Mouse (Mus musculus) embryonic stem cell, embryonic (primary cell): Measurements from ENCODE around the gene Cyp17a1.

Source experiments
- CTCF ChIA-PET, 4 experiments: fragments of 300-600 bp in 2 of 4; fragments of 350-600 bp in 2 of 4; sonication (Branson Sonifier 250); formaldehyde crosslinking; loops; one replicate each; lab custom pipeline; 2022; ENCODE audit warnings: inconsistent platforms in 2 of 4; lab: Charles Lee
- POLR2A ChIA-PET, 4 experiments: fragments of 300-600 bp in 2 of 4; fragments of 350-600 bp in 2 of 4; sonication (Branson Sonifier 250); formaldehyde crosslinking; loops; one replicate each; lab custom pipeline; 2022; ENCODE audit warnings: antibody characterized with exemption in 4 of 4, inconsistent platforms in 1 of 4; lab: Charles Lee

Cyp17a1 gene

GRCm38 (mm10) chr19:46690387-46690786 is 17.4 kb upstream of the Cyp17a1 start:
- ChIA-PET POLR2A (interaction anchor here (0.7 to 1.8 kb wide), 24 partner anchors 8 to 538 kb away, joined by 3 to 13 read pairs (median 4); partner anchors contain the start of genes As3mt (in 2 of the 4), Cyp17a1 (in 1 of the 4) and Wbp1l (in 1 of the 4)), CTCF (interaction anchor here in 2 of 4 experiments (0.6 to 0.8 kb wide), 3 partner anchors 46 to 179 kb away, joined by 3 to 8 read pairs (median 4); no protein-coding TSS in a partner anchor)

GRCm38 (mm10) chr19:46689460-46690372 is 16.7 kb upstream of the Cyp17a1 start, which contains the start of gene Borcs7:
Borcs7 (plus strand) TSS chr19:46689906.
- CTCF ChIA-PET, result interaction anchor here in 3 of 4 experiments (0.7 to 0.8 kb wide), 3 partner anchors 9 to 254 kb away, joined by 3 to 4 read pairs (median 3); no protein-coding TSS in a partner anchor
- POLR2A ChIA-PET, result interaction anchor here (0.8 to 1.8 kb wide), 25 partner anchors 9 to 537 kb away, joined by 3 to 13 read pairs (median 3); partner anchors contain the start of genes As3mt (in 2 of the 4), Cyp17a1 (in 1 of the 4) and Wbp1l (in 1 of the 4)

- CTCF ChIA-PET, result no interaction called here
- POLR2A ChIA-PET, result interaction anchor here in 2 of 4 experiments (0.6 to 1.6 kb wide), 2 partner anchors 13 to 75 kb away, joined by 5 to 8 read pairs; no protein-coding TSS in a partner anchor
Observed at GRCm38 (mm10) chr19:46679720-46680383, 6.9 kb upstream of the Cyp17a1 start.

- CTCF ChIA-PET, result interaction anchor here in 1 of 4 experiments (0.6 kb wide), 1 partner anchor 279 kb away, joined by 3 read pairs; no protein-coding TSS in a partner anchor
- POLR2A ChIA-PET, result interaction anchor here in 1 of 4 experiments (1.3 kb wide), 1 partner anchor 14 kb away, joined by 5 read pairs; the partner anchor contains the start of gene Borcs7
Observed at GRCm38 (mm10) chr19:46675641-46676040, 2.7 kb upstream of the Cyp17a1 start.

- CTCF ChIA-PET, result interaction anchor here (0.6 to 2.2 kb wide), 23 partner anchors 11 to 205 kb away, joined by 3 to 12 read pairs (median 3); partner anchors contain the start of gene As3mt (in 1 of the 4)
Observed at GRCm38 (mm10) chr19:46670691-46671090, 2.3 kb downstream of the Cyp17a1 start.

GRCm38 (mm10) chr19:46669802-46670201 is 3.2 kb downstream of the Cyp17a1 start:
- ChIA-PET POLR2A (interaction anchor here in 1 of 4 experiments (1.3 kb wide), 1 partner anchor 20 kb away, joined by 3 read pairs; the partner anchor contains the start of gene Borcs7), CTCF (interaction anchor here in 2 of 4 experiments (1.4 to 2.1 kb wide), 3 partner anchors 37 to 71 kb away, joined by 3 to 5 read pairs (median 4); partner anchors contain the start of gene As3mt (in 1 of the 2))

More at GRCm38 (mm10) chr19:46670691-46671090, 2.3 kb downstream of the Cyp17a1 start:
- POLR2A ChIA-PET, result interaction anchor here in 2 of 4 experiments (0.8 to 1.0 kb wide), 3 partner anchors 13 to 199 kb away, joined by 3 read pairs; no protein-coding TSS in a partner anchor

GRCm38 (mm10) chr19:46668263-46668662 is 4.7 kb downstream of the Cyp17a1 start:
- CTCF ChIA-PET, result interaction anchor here in 3 of 4 experiments (0.6 to 0.9 kb wide), 4 partner anchors 9 to 30 kb away, joined by 3 to 4 read pairs (median 3); no protein-coding TSS in a partner anchor

GRCm38 (mm10) chr19:46667300-46667699 is 5.7 kb downstream of the Cyp17a1 start:
- POLR2A ChIA-PET, result interaction anchor here in 3 of 4 experiments (0.7 to 1.4 kb wide), 7 partner anchors 10 to 74 kb away, joined by 3 to 4 read pairs (median 3); partner anchors contain the start of gene Wbp1l (in 1 of the 3)
- CTCF ChIA-PET, result interaction anchor here in 1 of 4 experiments (0.9 kb wide), 1 partner anchor 8 kb away, joined by 3 read pairs; no protein-coding TSS in a partner anchor

More at GRCm38 (mm10) chr19:46668263-46668662, 4.7 kb downstream of the Cyp17a1 start:
- POLR2A ChIA-PET, result interaction anchor here in 3 of 4 experiments (0.7 to 1.4 kb wide), 5 partner anchors 11 to 73 kb away, joined by 3 to 4 read pairs (median 4); partner anchors contain the start of gene Wbp1l (in 1 of the 3)

GRCm38 (mm10) chr19:46665474-46665873 is 7.5 kb downstream of the Cyp17a1 start:
- ChIA-PET CTCF (no interaction called here), POLR2A (interaction anchor here in 1 of 4 experiments (0.9 to 1.5 kb wide), 2 partner anchors 9 to 20 kb away, joined by 3 to 4 read pairs; no protein-coding TSS in a partner anchor)

- ChIA-PET CTCF (interaction anchor here in 1 of 4 experiments (1.2 kb wide), 1 partner anchor 227 kb away, joined by 3 read pairs; no protein-coding TSS in a partner anchor), POLR2A (no interaction called here)
Observed at GRCm38 (mm10) chr19:46662784-46663183, 10.2 kb downstream of the Cyp17a1 start.

GRCm38 (mm10) chr19:46662214-46662613 is 10.8 kb downstream of the Cyp17a1 start:
- CTCF ChIA-PET, result interaction anchor here in 1 of 4 experiments (1.2 kb wide), 1 partner anchor 226 kb away, joined by 3 read pairs; no protein-coding TSS in a partner anchor
- POLR2A ChIA-PET, result no interaction called here

- POLR2A ChIA-PET, result no interaction called here
- CTCF ChIA-PET, result no interaction called here
Observed at GRCm38 (mm10) chr19:46661511-46661910, 11.5 kb downstream of the Cyp17a1 start.

- POLR2A ChIA-PET, result interaction anchor here in 2 of 4 experiments (0.5 to 1.9 kb wide), 5 partner anchors 14 to 176 kb away, joined by 3 to 8 read pairs (median 3); partner anchors contain the start of gene Cyp17a1 (in 1 of the 2)
- CTCF ChIA-PET, result interaction anchor here in 2 of 4 experiments (0.6 to 2.2 kb wide), 6 partner anchors 9 to 510 kb away, joined by 3 to 10 read pairs (median 4); partner anchors contain the start of gene Actr1a (in 1 of the 2)
Observed at GRCm38 (mm10) chr19:46658851-46659250, 14.1 kb downstream of the Cyp17a1 start.

GRCm38 (mm10) chr19:46658348-46658747 is 14.6 kb downstream of the Cyp17a1 start:
- ChIA-PET CTCF (interaction anchor here (0.5 to 2.2 kb wide), 36 partner anchors 12 to 1188 kb away, joined by 3 to 11 read pairs (median 3); partner anchors contain the start of genes Cyp17a1 (in 2 of the 4), Actr1a (in 1 of the 4) and Sufu (in 1 of the 4)), POLR2A (interaction anchor here in 3 of 4 experiments (0.8 to 2.2 kb wide), 9 partner anchors 9 to 147 kb away, joined by 3 to 13 read pairs (median 4); no protein-coding TSS in a partner anchor)

GRCm38 (mm10) chr19:46657339-46658020 is 15.5 kb downstream of the Cyp17a1 start:
- POLR2A ChIA-PET, result interaction anchor here in 3 of 4 experiments (0.6 to 2.2 kb wide), 22 partner anchors 8 to 687 kb away, joined by 3 to 13 read pairs (median 3); partner anchors contain the start of gene Taf5 (in 1 of the 3)
- CTCF ChIA-PET, result interaction anchor here (0.5 to 2.2 kb wide), 45 partner anchors 11 to 1532 kb away, joined by 3 to 11 read pairs (median 3); partner anchors contain the start of genes Cyp17a1 (in 2 of the 4), Actr1a (in 1 of the 4) and Sufu (in 1 of the 4)
